Mouse (Mus musculus) liver, adult 2 months (tissue): Measurements from ENCODE around the gene Dyrk1b. TPM values are rescaled to one million over a fixed set of nuclear protein-coding genes. Genes with fewer than 3 reads are reported as not detected.
A peak's percentile ranks its signal among the peaks of the same experiment; 100 is the strongest.
"Not testable (repeated sequence)": the region's sequence is repeated elsewhere in the genome, so short reads cannot be mapped to it uniquely, and the experiment has no call there.

Experiments
- DNase-seq: peaks from one replicate; pipeline ENCODE4 v3.0.0-alpha.2; 2011; ENCODE audit warnings: low read depth, low spot score; ENCODE audit errors: extremely low read depth
- H3K27ac ChIP-seq: fragments of 200-500 bp; replicated peaks from 2 replicates; pipeline ENCODE4 v1.5.1; 2012; ENCODE audit warnings: low read depth, mild to moderate bottlenecking, control low read depth, inconsistent platforms, low read length; ENCODE audit not compliant: insufficient read depth
- H3K27me3 ChIP-seq: fragments of 200-500 bp; 2 replicates; pipeline ENCODE4 v1.6.1; 2012; ENCODE audit warnings: mild to moderate bottlenecking, moderate library complexity, low read length, inconsistent platforms; ENCODE audit not compliant: control insufficient read depth, insufficient read depth
- H3K36me3 ChIP-seq: fragments of 200-500 bp; 2 replicates; pipeline ENCODE4 v1.6.1; 2012; ENCODE audit warnings: low read length, inconsistent platforms; ENCODE audit not compliant: control insufficient read depth, insufficient read depth
- H3K4me1 ChIP-seq: fragments of 200-500 bp; 2 replicates; pipeline ENCODE4 v1.6.1; 2011; ENCODE audit warnings: low read length; ENCODE audit not compliant: control insufficient read depth, insufficient read depth
- H3K4me3 ChIP-seq: fragments of 200-500 bp; 2 replicates; pipeline ENCODE4 v1.5.1; 2011; ENCODE audit warnings: low read depth, mild to moderate bottlenecking, control low read depth, low read length, moderate library complexity; ENCODE audit not compliant: insufficient read depth
- H3K79me2 ChIP-seq: fragments of 200-500 bp; 2 replicates; pipeline ENCODE4 v1.6.1; 2012; ENCODE audit warnings: inconsistent platforms, mild to moderate bottlenecking, low read length, moderate library complexity; ENCODE audit not compliant: control insufficient read depth, insufficient read depth
- H3K9ac ChIP-seq: fragments of 200-500 bp; 2 replicates; pipeline ENCODE4 v1.6.1; 2012; ENCODE audit warnings: low read depth, mild to moderate bottlenecking, control low read depth, inconsistent platforms, low read length
- CTCF ChIP-seq: fragments of 200-500 bp; IDR thresholded peaks from 2 replicates; pipeline ENCODE4 v1.5.1; 2011; ENCODE audit warnings: low read depth, low read length, control low read depth
- POLR2A ChIP-seq: fragments of 200-500 bp; IDR thresholded peaks from 2 replicates; pipeline ENCODE4 v1.6.1; 2011; ENCODE audit warnings: low read length, control low read depth; ENCODE audit not compliant: insufficient read depth; ENCODE audit errors: extremely low read depth
- WGBS: fragments of 180-500 bp; shearing (Covaris S2); methylation state at CpG from one replicate; pipeline ENCODE4 v1.1.7; 2018; 5-methylcytosine and 5-hydroxymethylcytosine counted together
- polyA plus RNA-seq: library from polyadenylated mRNA; depleted of rRNA; stranded (reverse); fragments of >200 nt; gene quantifications from 2 replicates; pipeline ENCODE4 v1.2.3, GENCODE M21; 2012
- total RNA-seq: library from RNA; depleted of rRNA; stranded (reverse); fragments of >200 nt; gene quantifications from 2 replicates; pipeline ENCODE4 v1.2.3, GENCODE M21; 2014

Gene Dyrk1b
- total and polyA plus RNA-seq, 2 experiments: 7.0 to 14.8 TPM

DNA sequence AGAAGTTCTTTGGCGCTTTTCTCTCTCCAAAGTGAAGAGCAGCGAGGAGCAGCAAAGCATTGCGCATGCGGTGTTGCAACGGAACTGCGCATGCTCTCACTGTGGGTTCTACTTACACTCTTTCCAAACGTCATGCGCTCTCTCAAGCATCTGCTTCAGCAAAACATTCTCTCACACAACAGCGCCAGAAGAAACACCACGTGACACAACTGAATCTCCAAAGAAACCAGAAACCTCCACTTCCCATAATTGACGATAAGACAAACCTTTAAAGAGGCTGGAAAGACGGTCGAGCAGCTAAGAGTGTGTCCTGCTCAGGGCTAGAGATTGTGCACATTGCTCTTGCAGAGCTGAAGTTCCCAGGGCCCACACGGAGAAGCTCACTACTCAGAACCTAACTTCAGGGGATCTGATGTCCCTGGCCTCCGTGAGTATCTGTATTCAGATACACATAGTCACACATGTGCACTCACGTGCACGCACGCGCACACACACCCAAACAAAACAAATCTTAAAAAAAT, 29.8 kb downstream of the Dyrk1b start:
- peaks cover 1% of the 10 kb centered on the region; the same call in 1 of the 2 replicates for H3K4me1 ChIP-seq
- H3K36me3 ChIP-seq: no peaks in the 10 kb centered on the region
- H3K27ac ChIP-seq: no peak overlapping the region
- peak overlapping the region; percentile 63; the same call in 1 of the 2 replicates for H3K9ac ChIP-seq
- no peaks in the 10 kb centered on the region for H3K27me3 ChIP-seq
- WGBS: 52% methylated on average over 19 of the region's 19 CpGs
- TF ChIP-seq POLR2A: no peak
- no peak for TF ChIP-seq CTCF
- DNase-seq: peak; percentile 81
- H3K79me2 ChIP-seq: no peaks in the 10 kb centered on the region
- peak overlapping the region; percentile 30 for H3K4me3 ChIP-seq

DNA sequence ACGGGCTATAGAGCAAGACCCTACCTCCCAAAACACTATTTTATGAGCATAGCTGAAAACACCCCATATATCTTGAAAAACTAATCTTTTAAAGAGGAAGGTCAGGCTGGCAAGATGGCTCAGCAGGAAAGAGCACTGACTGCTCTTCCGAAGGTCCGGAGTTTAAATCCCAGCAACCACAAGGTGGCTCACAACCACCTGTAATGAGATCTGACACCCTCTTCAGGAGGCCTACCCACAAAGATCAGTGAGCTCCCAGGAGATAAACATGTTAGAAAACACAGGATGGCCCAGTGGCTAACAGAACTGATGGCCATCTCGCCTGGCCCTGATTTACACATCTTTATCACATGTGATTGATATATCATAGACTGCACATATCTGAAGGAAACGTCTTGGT, 31.5 kb downstream of the Dyrk1b start:
- H3K79me2 ChIP-seq: no peaks in the 10 kb centered on the region
- no peak overlapping the region for H3K9ac ChIP-seq
- TF ChIP-seq POLR2A: no peak
- TF ChIP-seq CTCF: no peak
- no peaks in the 10 kb centered on the region for H3K36me3 ChIP-seq
- no peak for DNase-seq
- H3K27me3 ChIP-seq: no peaks in the 10 kb centered on the region
- peaks cover 1% of the 10 kb centered on the region; the same call in 1 of the 2 replicates for H3K4me1 ChIP-seq
- WGBS: 51% methylated on average over 5 of the region's 5 CpGs
- H3K4me3 ChIP-seq: no peak overlapping the region
- no peak overlapping the region for H3K27ac ChIP-seq

DNA sequence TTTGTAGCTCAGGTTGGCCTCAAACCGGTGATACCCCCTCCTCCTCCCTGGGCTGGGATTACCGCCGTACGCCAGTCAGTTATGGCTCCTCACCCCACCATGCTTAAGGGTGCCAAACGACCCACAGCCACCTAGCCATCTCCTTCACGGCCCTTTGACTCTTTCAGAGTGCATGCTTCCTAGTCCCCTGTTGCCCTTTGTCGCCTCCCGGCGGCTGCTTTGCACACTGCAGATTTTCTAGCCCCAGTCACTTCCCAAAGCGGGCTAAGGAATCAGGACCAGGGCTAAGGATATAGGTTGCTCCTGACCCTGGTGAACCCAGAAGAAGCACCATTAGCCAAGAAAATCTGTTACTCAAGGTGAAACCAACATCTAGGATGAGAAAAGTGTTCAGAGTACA, 34.9 kb downstream of the Dyrk1b start:
- no peaks in the 10 kb centered on the region for H3K27me3 ChIP-seq
- H3K79me2 ChIP-seq: no peaks in the 10 kb centered on the region
- TF ChIP-seq CTCF: peak; percentile 96
- TF ChIP-seq POLR2A: no peak
- no peaks in the 10 kb centered on the region for H3K36me3 ChIP-seq
- H3K4me3 ChIP-seq: no peak overlapping the region
- peak; percentile 35 for DNase-seq
- no peak overlapping the region for H3K9ac ChIP-seq
- no peaks in the 10 kb centered on the region for H3K4me1 ChIP-seq
- H3K27ac ChIP-seq: no peak overlapping the region
- WGBS: 26% methylated on average over 10 of the region's 10 CpGs

DNA sequence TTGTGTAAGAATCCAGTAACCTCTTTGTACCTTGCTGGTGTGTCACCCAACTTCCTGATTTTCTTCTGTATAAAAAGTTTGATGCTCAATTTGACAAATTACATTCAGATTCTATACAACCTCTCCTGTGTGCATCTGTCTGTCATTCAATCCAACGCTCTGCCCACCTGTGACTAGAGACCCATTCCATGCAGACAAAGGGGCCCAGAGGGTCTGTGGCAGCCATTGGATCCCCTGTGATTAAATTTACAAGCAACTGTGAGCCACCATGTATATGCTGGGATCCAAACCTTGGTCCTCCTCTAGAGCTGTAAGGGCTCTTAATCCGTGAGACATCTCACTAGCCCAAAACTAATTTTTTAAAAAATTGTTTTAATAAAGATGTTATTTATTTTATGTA, 36.7 kb downstream of the Dyrk1b start:
- WGBS: 83% methylated on average over 2 of the region's 2 CpGs

DNA sequence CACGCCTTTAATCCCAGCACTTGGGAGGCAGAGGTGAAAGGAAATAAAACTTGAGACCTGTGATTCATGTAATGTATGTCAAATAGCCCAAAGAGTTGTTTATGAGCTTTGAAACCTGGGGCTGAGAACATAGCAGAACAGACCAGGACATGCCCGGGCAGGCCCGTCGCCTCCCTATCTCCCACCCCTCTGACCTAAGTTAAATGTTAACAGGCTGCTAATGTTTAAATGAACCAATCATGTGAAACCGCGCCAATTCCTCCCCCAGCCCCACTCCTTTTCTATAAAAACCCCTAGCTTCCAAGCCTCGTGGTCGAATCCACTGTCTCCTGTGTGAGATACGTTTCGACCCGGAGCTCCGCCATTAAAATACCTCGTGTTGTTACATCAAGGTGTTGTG, 38.5 kb downstream of the Dyrk1b start:
- 92% methylated on average over 13 of the region's 13 CpGs for WGBS
- H3K27ac ChIP-seq, H3K79me2 ChIP-seq, H3K9ac ChIP-seq, H3K4me1 ChIP-seq, H3K27me3 ChIP-seq, H3K4me3 ChIP-seq, H3K36me3 ChIP-seq, DNase-seq: not testable (repeated sequence)

More for the DNA sequence above, 36.7 kb downstream of the Dyrk1b start:
- not testable (repeated sequence) for H3K4me3 ChIP-seq, H3K27ac ChIP-seq, H3K9ac ChIP-seq, H3K36me3 ChIP-seq, DNase-seq, H3K79me2 ChIP-seq, H3K4me1 ChIP-seq, H3K27me3 ChIP-seq

DNA sequence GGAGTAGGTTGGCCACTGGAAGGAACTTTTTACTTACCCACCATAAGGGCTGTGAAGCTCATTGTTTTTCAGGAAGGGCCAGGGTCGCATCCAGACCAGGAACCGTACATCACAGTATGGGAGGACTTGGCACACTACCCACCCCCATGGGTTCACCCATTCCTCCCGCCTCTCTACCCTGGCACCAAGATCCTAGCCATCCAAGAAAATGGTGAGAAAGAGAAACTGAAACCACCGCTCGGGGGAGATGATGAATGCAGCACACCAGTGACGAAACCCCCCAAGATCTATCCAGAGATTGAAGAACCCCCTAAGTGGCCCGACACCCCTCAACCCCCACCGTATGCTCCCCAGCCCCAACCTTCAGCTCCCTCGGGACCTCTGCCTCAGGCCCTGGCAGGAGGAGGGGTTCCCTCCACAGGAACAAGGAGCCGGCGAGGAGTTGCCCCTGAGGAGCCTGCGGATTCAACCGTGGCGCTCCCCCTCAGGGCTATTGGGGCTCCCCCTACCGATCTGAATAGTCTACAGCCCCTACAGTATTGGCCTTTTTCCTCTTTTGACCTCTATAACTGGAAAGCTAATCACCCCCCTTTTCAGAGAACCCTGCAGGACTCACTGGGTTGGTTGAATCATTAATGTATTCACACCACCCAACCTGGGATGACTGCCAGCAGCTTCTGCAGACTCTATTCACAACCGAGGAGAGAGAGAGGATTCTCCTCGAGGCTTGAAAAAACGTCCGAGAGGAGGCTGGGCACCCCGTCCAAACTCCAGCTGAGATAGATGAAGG, 39.9 kb downstream of the Dyrk1b start:
- H3K27ac ChIP-seq, H3K27me3 ChIP-seq, H3K4me3 ChIP-seq, DNase-seq, H3K4me1 ChIP-seq, H3K9ac ChIP-seq, H3K36me3 ChIP-seq, H3K79me2 ChIP-seq: not testable (repeated sequence)
- WGBS: 81% methylated on average over 20 of the region's 20 CpGs

DNA sequence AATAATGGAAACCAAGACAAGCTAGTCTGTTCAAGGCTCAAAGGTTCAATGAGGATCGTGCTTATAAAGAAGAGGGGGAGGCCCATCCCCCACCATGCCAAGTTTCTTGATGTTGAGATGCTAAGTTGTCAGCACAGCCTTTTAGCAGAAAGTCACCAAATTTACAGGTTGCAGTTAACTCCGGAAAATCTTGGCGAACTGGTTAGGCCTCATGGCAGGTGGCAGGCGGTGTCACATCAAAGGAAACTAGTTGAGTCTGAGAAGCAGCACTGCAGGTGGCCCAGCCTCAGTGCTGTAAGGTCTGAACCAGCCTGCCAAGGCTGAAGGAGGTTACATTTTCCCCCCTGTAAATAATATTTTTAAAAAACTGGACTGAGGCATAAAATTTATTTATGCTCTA, 47.6 kb downstream of the Dyrk1b start:
- 82% methylated on average over 4 of the region's 4 CpGs for WGBS
- H3K27ac ChIP-seq, H3K9ac ChIP-seq, H3K36me3 ChIP-seq, H3K79me2 ChIP-seq, H3K27me3 ChIP-seq, H3K4me3 ChIP-seq, DNase-seq, H3K4me1 ChIP-seq: not testable (repeated sequence)

DNA sequence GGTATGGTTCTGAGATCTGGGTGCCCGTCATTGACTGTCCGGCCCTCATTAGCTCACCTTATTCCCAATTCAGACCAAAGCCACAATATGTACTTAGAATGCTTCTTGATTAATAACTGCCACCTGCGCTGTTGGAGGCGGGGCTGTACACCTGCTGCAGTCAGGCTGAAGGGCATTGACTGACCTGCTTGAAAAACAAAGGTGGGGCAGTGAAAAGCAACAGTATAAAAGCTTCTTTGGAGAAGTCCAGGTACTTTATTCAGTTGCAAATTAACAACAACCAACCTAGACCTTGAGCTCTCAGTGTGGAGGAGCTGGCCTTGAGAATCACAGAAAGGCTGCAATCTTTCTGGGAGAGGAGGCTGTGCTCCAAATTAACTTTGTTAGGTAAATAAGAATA, 48.2 kb downstream of the Dyrk1b start:
- H3K27ac ChIP-seq, H3K27me3 ChIP-seq, H3K4me3 ChIP-seq, H3K4me1 ChIP-seq, H3K9ac ChIP-seq, DNase-seq, H3K36me3 ChIP-seq, H3K79me2 ChIP-seq: not testable (repeated sequence)
- 91% methylated on average over 4 of the region's 4 CpGs for WGBS
